1 mouse cellular context compared by ENCODE assay signal in genomic region chr6:128416169-128416568, GRCm38 (mm10).
TF ChIP-seq lines count a peak whose summit lies in the region.

No protein-coding gene starts in this region.

TF ChIP-seq in CH12.LX, 34 proteins besides CTCF, POLR2A, EP300 and RAD21 (continued from another document):
- TF ChIP-seq TBP (conservative IDR thresholded peaks at IDR 0.05; ENCODE audit: low read depth, low read length) (no peak), MYC (IDR thresholded peaks at IDR 0.05; ENCODE audit: low read depth, low read length) (peak; percentile 44; the same call in 1 of the 2 replicates), GABPA (IDR thresholded peaks at IDR 0.05; ENCODE audit: insufficient replicate concordance, low read depth, low read length) (no peak), POLR2AphosphoS2 (IDR thresholded peaks at IDR 0.05; ENCODE audit: low read depth, low read length) (no peak), USF1 (IDR thresholded peaks at IDR 0.05; ENCODE audit: low read depth, low read length) (peak; percentile 55), ZKSCAN1 (IDR thresholded peaks at IDR 0.05; ENCODE audit: borderline replicate concordance, low read depth, low read length) (no peak), IRF4 (IDR thresholded peaks at IDR 0.05; ENCODE audit: low read depth, low read length) (peak; percentile 73), JUN (IDR thresholded peaks at IDR 0.05; ENCODE audit: insufficient read depth, low read depth, low read length) (peak; percentile 43; the same call in 1 of the 2 replicates), USF2 (conservative IDR thresholded peaks at IDR 0.05; ENCODE audit: low read depth, low read length) (peak; percentile 52), NRF1 (IDR thresholded peaks at IDR 0.05; ENCODE audit: low read depth, low read length) (no peak), NELFE (IDR thresholded peaks at IDR 0.05; ENCODE audit: low read depth, low read length) (no peak), BHLHE40 (IDR thresholded peaks at IDR 0.05; ENCODE audit: low read depth, low read length) (peak; percentile 70; the same call in 1 of the 2 replicates)
